Mouse (Mus musculus) midbrain, postnatal 0 days (tissue): ENCODE measurements around the gene Nol10. TPM values are rescaled to one million over a fixed set of nuclear protein-coding genes. Genes with fewer than 3 reads are reported as not detected.

ENCODE experiments used
- ATAC-seq: fragments of 200-750 bp; cut with Nextera tagmentation; 2 replicates; pipeline ENCODE4 v1.8.0; 2017; ENCODE audit warnings: moderate number of reproducible peaks, mild to moderate bottlenecking, moderate TSS enrichment, moderate library complexity; ENCODE audit not compliant: low FRiP score
- DNase-seq: peaks from one replicate; pipeline ENCODE4 v3.0.0-alpha.2; 2015; ENCODE audit warnings: low spot score
- H3K27ac ChIP-seq: fragments of 300-500 bp; sonication (generic); 2 replicates; pipeline ENCODE4 v1.5.1; 2014; ENCODE audit warnings: low read depth, mild to moderate bottlenecking, low read length, mixed read lengths
- H3K27me3 ChIP-seq: fragments of 300-500 bp; sonication (generic); 2 replicates; pipeline ENCODE4 v1.6.1; 2014; ENCODE audit warnings: low read length, control low read depth, mixed read lengths; ENCODE audit not compliant: insufficient read depth
- H3K36me3 ChIP-seq: fragments of 300-500 bp; sonication (generic); 2 replicates; pipeline ENCODE4 v1.6.1; 2014; ENCODE audit warnings: low read length, control low read depth, mixed read lengths; ENCODE audit not compliant: insufficient read depth
- H3K4me1 ChIP-seq: fragments of 300-500 bp; sonication (generic); 2 replicates; pipeline ENCODE4 v1.6.1; 2014; ENCODE audit warnings: mild to moderate bottlenecking, control low read depth, antibody characterized with exemption, low read length, mixed read lengths; ENCODE audit not compliant: insufficient read depth
- H3K4me2 ChIP-seq: fragments of 300-500 bp; sonication (generic); 2 replicates; pipeline ENCODE4 v1.6.1; 2014; ENCODE audit warnings: low read depth, mild to moderate bottlenecking, low read length, mixed read lengths; ENCODE audit not compliant: poor library complexity, severe bottlenecking
- H3K4me3 ChIP-seq: fragments of 300-500 bp; sonication (generic); 2 replicates; pipeline ENCODE4 v1.5.1; 2014; ENCODE audit warnings: low read depth, mild to moderate bottlenecking, low read length, moderate library complexity
- H3K9ac ChIP-seq: fragments of 300-500 bp; sonication (generic); replicated peaks from 2 replicates; pipeline ENCODE4 v1.6.1; 2014; ENCODE audit warnings: mild to moderate bottlenecking, low read length, moderate library complexity, mixed read lengths; ENCODE audit not compliant: poor library complexity, severe bottlenecking
- H3K9me3 ChIP-seq: fragments of 300-500 bp; sonication (generic); 2 replicates; pipeline ENCODE4 v1.6.1; 2016; ENCODE audit warnings: low read length, control low read depth
- CTCF ChIP-seq: IDR thresholded peaks from 2 replicates; pipeline ENCODE4 v1.5.1; 2016; ENCODE audit warnings: antibody characterized with exemption, mild to moderate bottlenecking
- WGBS: fragments of 180-500 bp; shearing (Covaris S2); extraction: QIAGEN DNeasy Blood & Tissue Kit; methylation state at CpG from one replicate; pipeline ENCODE4 v1.1.7; 2014; 5-methylcytosine and 5-hydroxymethylcytosine counted together
- polyA plus RNA-seq: library from polyadenylated mRNA; unstranded; fragments of >200 nt; fragmentation: Nextera tagmentation; extraction: Ambion mirVana; gene quantifications from 2 replicates; pipeline ENCODE4 v1.2.1, GENCODE M21; 2015
- total RNA-seq: library from RNA; depleted of rRNA; stranded (reverse); fragments of >200 nt; gene quantifications from 2 replicates; pipeline ENCODE4 v1.2.3, GENCODE M21; 2014

The Nol10 gene
- total and polyA plus RNA-seq, 2 experiments from 2014 or later: 6.5 to 11.8 TPM

- DNase-seq (no peak), ATAC-seq (no peak)
- Histone ChIP-seq H3K9ac (no peak overlapping the region), H3K4me3 (no peak overlapping the region), H3K27ac (no peak overlapping the region), H3K4me1 (no peaks in the 10 kb centered on the region), H3K27me3 (no peaks in the 10 kb centered on the region), H3K36me3 (peaks cover 46% of the 10 kb centered on the region), H3K4me2 (no peak overlapping the region), H3K9me3 (no peaks in the 10 kb centered on the region)
- WGBS: 89% methylated on average over 9 of the region's 9 CpGs
- TF ChIP-seq CTCF: peak; percentile 51
These were observed 10.7 kb downstream of the Nol10 start for GRCm38 (mm10) chr12:17358981-17359380.

GRCm38 (mm10) chr12:17360104-17360503 is 11.8 kb downstream of the Nol10 start:
- Histone ChIP-seq H3K9me3 (no peaks in the 10 kb centered on the region), H3K9ac (no peak overlapping the region), H3K27me3 (no peaks in the 10 kb centered on the region), H3K27ac (no peak overlapping the region), H3K4me1 (no peaks in the 10 kb centered on the region), H3K4me3 (no peak overlapping the region), H3K36me3 (peaks cover 42% of the 10 kb centered on the region), H3K4me2 (no peak overlapping the region)
- DNase-seq (no peak), ATAC-seq (no peak)
- no peak for TF ChIP-seq CTCF
- WGBS: 41% methylated on average over 9 of the region's 9 CpGs

GRCm38 (mm10) chr12:17360650-17361049 is 12.4 kb downstream of the Nol10 start:
- H3K4me1 ChIP-seq: no peaks in the 10 kb centered on the region
- no peak overlapping the region for H3K4me2 ChIP-seq
- no peaks in the 10 kb centered on the region for H3K9me3 ChIP-seq
- no peak for TF ChIP-seq CTCF
- ATAC-seq: no peak
- no peak for DNase-seq
- H3K4me3 ChIP-seq: no peak overlapping the region
- H3K27me3 ChIP-seq: no peaks in the 10 kb centered on the region
- WGBS: 15% methylated on average over 4 of the region's 4 CpGs
- peaks cover 38% of the 10 kb centered on the region for H3K36me3 ChIP-seq
- H3K27ac ChIP-seq: no peak overlapping the region
- H3K9ac ChIP-seq: no peak overlapping the region

- DNase-seq (no peak), ATAC-seq (no peak)
- WGBS: 95% methylated on average over 5 of the region's 5 CpGs
- peaks cover 38% of the 10 kb centered on the region for H3K36me3 ChIP-seq
- no peak overlapping the region for H3K4me2 ChIP-seq
- no peak for TF ChIP-seq CTCF
- H3K9me3 ChIP-seq: no peaks in the 10 kb centered on the region
- no peak overlapping the region for H3K9ac ChIP-seq
- H3K27me3 ChIP-seq: no peaks in the 10 kb centered on the region
- H3K4me1 ChIP-seq: no peaks in the 10 kb centered on the region
- no peak overlapping the region for H3K27ac ChIP-seq
- H3K4me3 ChIP-seq: no peak overlapping the region
These were observed 14.1 kb downstream of the Nol10 start for GRCm38 (mm10) chr12:17362316-17362715.

GRCm38 (mm10) chr12:17366981-17367380 is 18.7 kb downstream of the Nol10 start:
- ATAC-seq: peak; percentile 88
- H3K4me3 ChIP-seq: no peak overlapping the region
- H3K9me3 ChIP-seq: no peaks in the 10 kb centered on the region
- no peaks in the 10 kb centered on the region for H3K4me1 ChIP-seq
- H3K27me3 ChIP-seq: no peaks in the 10 kb centered on the region
- TF ChIP-seq CTCF: peak; percentile 79
- no peak overlapping the region for H3K27ac ChIP-seq
- no peak overlapping the region for H3K4me2 ChIP-seq
- H3K9ac ChIP-seq: no peak overlapping the region
- 73% methylated on average over 5 of the region's 5 CpGs for WGBS
- peaks cover 50% of the 10 kb centered on the region for H3K36me3 ChIP-seq
- DNase-seq: peak; percentile 50

GRCm38 (mm10) chr12:17369111-17369510 is 20.9 kb downstream of the Nol10 start:
- Histone ChIP-seq H3K9ac (no peak overlapping the region), H3K9me3 (no peaks in the 10 kb centered on the region), H3K27ac (no peak overlapping the region), H3K4me2 (no peak overlapping the region), H3K27me3 (no peaks in the 10 kb centered on the region), H3K4me1 (no peaks in the 10 kb centered on the region), H3K4me3 (no peak overlapping the region), H3K36me3 (peaks cover 42% of the 10 kb centered on the region)
- DNase-seq: no peak
- 100% methylated on average over 3 of the region's 3 CpGs for WGBS
- no peak for TF ChIP-seq CTCF
- ATAC-seq: no peak
